Comparison of ENCODE assay signal across 25 mouse cellular contexts in genomic region chr11:20729403-20729802, GRCm38 (mm10).
"Had no signal": no experiment of that assay in that cellular context is flagged by ENCODE, and none has a peak within 500 bp of the region (broad histone marks: within the 10 kb centered on the region; RNA-seq: fewer than 3 reads in every experiment).

No protein-coding gene starts in this region.

- DNase-seq: gastrocnemius, postnatal 14 days; gastrocnemius, postnatal 36 days; heart, adult 18-20 months; heart, postnatal 10 days; heart, postnatal 4 days; kidney, adult 18-20 months; kidney, adult 8-10 months; kidney, postnatal 10 days; kidney, postnatal 25 days; kidney, postnatal 4 days; liver had no signal

- H3K27me3 ChIP-seq: heart, embryonic 12.5 days; hindbrain, embryonic 12.5 days; intestine, embryonic 15.5 days; limb, embryonic 12.5 days had no signal

- H3K9ac ChIP-seq: heart, embryonic 12.5 days; hindbrain, embryonic 12.5 days; hindbrain, embryonic 14.5 days; intestine, embryonic 15.5 days; limb, embryonic 12.5 days had no signal

- H3K27ac ChIP-seq: heart, embryonic 10.5 days; hindbrain, embryonic 10.5 days; hindbrain, embryonic 12.5 days; hindbrain, embryonic 14.5 days; intestine, embryonic 15.5 days; layer of hippocampus, adult 2 months; left cerebral cortex, adult 2 months; limb, embryonic 10.5 days; limb, embryonic 12.5 days had no signal

- ATAC-seq: hindbrain, embryonic 16.5 days; inflammation-experienced regulatory T-cells, adult 6 months; intestine, embryonic 15.5 days; intestine, postnatal 0 days had no signal

- H3K4me1 ChIP-seq: heart, embryonic 10.5 days had no signal

- H3K9me3 ChIP-seq: heart, embryonic 10.5 days; heart, embryonic 12.5 days; hindbrain, embryonic 10.5 days; hindbrain, embryonic 12.5 days; intestine, embryonic 15.5 days; limb, embryonic 10.5 days; limb, embryonic 12.5 days had no signal

- H3K4me2 ChIP-seq: heart, embryonic 12.5 days; hindbrain, embryonic 12.5 days; hindbrain, embryonic 14.5 days; intestine, embryonic 15.5 days; limb, embryonic 12.5 days; liver, embryonic 11.5 days had no signal

- H3K4me3 ChIP-seq: heart, embryonic 10.5 days; heart, embryonic 12.5 days; hindbrain, embryonic 10.5 days; hindbrain, embryonic 12.5 days; intestine, embryonic 15.5 days; layer of hippocampus, adult 2 months; left cerebral cortex, adult 2 months; limb, embryonic 10.5 days; limb, embryonic 12.5 days had no signal
